Mouse (Mus musculus) cerebellum, adult 11-12 months (tissue): ENCODE results near the gene Plxna3.

Experiments
- DNase-seq: peaks from one replicate; pipeline ENCODE4 v3.0.0; 2022

The Plxna3 gene

DNA sequence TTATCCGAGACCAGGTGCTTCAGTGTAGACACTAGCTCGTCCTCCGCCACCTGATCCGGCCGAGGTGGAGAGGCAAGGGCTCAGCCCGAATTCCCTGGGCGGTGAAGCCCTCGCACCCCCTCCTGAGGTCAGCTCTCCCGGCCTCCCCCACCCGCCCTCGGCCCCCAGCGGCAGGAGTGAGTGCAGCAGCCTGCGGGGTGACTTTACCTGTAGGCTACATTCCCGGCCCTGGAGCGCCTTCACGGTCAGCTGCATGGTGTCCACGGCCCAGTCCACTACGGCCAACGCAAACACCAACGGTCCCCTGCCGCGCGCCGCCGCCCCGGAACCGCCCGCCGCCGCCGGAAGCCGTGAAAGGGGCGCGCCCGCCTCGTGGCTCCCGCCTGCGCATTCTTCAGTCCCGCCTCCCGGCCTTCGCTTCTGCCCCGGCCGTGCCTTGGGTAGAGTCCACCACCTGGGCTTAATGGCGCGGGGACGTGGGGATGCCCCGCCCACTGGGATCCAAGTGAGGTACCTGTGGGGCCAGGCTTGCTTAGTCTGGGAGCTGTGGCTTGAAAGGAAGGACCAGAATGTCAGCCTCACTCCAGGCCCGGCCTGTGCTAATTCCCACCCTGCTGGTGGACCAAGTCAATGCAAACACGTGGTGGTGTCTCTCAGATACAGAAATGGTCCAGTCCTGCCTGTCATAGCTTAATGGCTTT lies 39.5 kb downstream of the Plxna3 start:
- peak; percentile 71 for DNase-seq

DNA sequence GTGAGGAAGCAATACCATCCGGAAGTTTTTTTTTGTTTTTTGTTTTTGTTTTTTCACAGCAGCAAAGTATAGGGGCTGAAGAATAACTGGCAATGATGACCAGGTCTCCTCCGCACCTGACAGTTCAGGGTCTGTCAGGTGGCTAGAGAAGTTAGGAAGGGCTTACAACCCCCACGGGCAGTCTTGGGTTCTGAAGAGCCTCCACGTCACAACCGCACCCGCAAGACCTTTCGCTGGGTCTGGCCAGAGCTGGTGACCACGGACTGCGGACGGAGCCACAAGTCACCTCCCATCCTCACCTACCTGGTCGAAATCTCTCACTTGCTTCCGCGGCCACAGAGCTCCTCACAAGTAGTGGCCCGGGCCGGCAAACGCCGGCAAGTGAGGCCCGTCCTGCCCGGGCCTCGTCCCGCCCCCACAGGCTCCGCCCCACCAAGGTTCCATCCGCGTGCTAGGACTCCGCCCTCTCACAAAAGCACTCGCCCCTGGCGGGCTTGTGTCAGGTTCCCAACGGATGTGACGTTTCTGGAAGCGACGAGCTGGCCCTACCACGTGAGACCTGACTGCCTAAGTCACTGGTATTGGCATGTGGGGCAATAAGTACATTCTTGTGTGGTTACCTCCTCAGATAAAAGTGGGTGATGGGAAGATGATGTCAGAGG lies 44.2 kb downstream of the Plxna3 start, which contains the start of the genes Ubl4a and Slc10a3:
TSS of gene Ubl4a (minus strand) at position 331 of the 662 bp plus-strand sequence.
TSS of gene Slc10a3 (minus strand) at position 462 of the 662 bp plus-strand sequence.
- peak; percentile 85 for DNase-seq

DNA sequence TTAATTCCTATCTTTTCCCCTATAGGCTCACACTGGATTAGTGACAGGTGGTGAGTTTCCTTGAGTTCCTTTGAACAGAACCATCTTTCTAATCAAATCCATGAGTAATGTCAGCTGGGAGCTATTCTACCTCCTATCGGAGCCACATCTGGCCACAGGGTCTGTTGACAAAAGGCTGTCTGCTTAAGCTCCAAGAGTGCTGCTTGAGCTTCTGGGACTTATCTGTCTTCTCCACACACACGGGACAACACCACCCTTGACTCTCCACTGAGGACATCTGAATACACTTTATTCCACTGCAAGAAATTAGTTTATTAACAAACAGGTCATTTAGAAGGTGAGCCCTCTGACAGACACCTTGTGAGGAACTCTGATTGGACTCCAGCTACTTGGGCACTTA lies 55.6 kb downstream of the Plxna3 start:
- DNase-seq = no peak

DNA sequence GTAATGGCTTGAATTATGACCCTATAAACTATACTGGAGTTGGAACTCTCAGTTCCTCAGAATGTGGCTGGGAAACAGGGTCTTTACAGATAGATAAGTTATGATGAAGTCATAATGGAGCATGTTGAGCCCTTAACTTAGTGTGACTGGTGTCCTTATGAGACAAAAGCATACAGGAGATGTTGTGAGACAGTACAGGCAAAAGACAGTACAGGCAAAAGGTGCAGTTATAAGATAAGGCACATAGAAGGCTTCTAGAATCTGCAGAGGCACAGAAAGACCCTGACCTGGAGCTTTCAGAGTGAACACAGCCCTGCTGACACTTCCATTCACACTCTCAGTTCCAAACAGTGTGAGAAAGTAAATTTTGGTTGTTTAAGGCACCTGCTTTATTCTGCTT lies 59.3 kb downstream of the Plxna3 start:
- DNase-seq = no peak

DNA sequence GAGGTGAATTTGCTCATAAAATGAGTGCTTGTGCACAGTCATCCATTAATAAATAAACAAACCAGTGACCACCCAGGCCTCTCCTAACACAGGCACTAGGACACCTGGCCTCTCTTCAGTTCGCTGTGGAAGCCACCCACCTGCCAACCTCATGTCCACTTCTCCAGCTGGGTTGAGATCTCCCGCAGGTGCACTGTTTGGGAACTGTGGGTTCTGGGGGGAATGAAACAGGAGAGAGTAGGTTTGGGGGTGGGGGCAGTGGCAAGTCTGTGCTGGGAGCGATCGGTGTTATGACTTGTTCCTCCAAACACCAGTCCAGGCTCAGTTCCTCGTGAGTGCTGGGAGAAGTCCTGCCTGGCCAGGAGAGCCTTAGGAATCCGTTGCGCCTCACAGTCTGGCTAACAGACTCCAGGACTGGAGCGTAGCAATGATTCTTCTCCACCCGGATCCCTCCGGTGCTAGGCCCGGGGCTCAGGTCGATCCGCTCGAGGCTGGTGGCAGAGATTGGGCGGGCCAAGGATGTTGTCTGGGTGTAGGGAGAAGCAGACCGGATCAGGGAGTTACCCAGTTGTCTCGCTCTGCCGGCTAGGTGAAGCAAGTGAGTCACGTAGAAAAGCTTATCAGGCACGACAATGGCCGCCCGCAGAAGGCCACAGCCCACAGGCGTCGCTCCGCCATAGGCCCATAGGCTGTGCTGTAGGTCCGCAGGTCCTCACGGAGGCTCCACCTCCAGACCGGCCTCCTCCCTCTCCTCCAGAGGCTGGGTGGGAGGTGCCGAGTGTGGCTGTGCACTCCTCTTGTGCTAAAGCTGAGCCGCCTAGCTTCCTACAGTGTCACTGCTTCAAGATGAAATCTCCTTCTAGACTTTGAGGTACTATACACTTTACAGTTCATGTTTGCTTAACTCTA lies 63.9 kb downstream of the Plxna3 start, which contains the start of the genes Fam3a and Ikbkg:
TSS of gene Fam3a (minus strand) at position 738 of the 909 bp plus-strand sequence.
TSS of gene Ikbkg (plus strand) at position 756 of the 909 bp plus-strand sequence.
- DNase-seq = peak; percentile 87
